Mouse (Mus musculus) brain, embryonic 18.5 days (tissue): ENCODE data around the gene Chm.
"Not testable (repeated sequence)": the region's sequence is repeated elsewhere in the genome, so short reads cannot be mapped to it uniquely, and the experiment has no call there.

Source experiments
- DNase-seq: peaks from one replicate; pipeline ENCODE4 v3.0.0-alpha.2; 2012; ENCODE audit warnings: low read depth, low spot score

Gene Chm

GRCm38 (mm10) chrX:113185230-113185985 lies at the start of gene Chm:
Gene Chm, minus strand, starts transcription at chrX:113185517.
- DNase-seq: peak; percentile 71

DNA sequence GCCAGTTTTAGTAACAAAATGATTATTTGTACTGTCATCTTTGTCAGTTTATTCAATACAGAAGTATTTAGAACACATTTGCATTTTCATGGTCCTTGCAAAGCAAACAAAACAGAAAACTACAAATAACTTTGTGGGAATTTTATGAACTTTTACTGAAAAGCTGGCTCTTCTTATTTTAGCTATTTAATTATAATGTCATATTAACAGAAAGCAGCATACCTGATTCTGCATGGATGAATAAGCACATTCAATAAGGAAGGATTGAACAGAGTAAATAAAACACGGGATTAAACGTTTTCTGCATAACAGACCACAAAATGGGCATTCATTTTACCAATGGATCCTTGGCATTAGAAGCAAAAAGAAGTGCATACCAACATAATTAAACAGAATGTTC lies 8.6 kb upstream of the Chm start:
- DNase-seq: no peak

- DNase-seq: peak; percentile 1
Measured at GRCm38 (mm10) chrX:113184569-113185229, 618 bp downstream of the Chm start.

GRCm38 (mm10) chrX:113180856-113181255 lies 4.5 kb downstream of the Chm start:
- not testable (repeated sequence) for DNase-seq

GRCm38 (mm10) chrX:113172766-113173165 lies 12.6 kb downstream of the Chm start:
- DNase-seq: no peak

- DNase-seq: no peak
Measured at GRCm38 (mm10) chrX:113172271-113172670, 13.0 kb downstream of the Chm start.

DNA sequence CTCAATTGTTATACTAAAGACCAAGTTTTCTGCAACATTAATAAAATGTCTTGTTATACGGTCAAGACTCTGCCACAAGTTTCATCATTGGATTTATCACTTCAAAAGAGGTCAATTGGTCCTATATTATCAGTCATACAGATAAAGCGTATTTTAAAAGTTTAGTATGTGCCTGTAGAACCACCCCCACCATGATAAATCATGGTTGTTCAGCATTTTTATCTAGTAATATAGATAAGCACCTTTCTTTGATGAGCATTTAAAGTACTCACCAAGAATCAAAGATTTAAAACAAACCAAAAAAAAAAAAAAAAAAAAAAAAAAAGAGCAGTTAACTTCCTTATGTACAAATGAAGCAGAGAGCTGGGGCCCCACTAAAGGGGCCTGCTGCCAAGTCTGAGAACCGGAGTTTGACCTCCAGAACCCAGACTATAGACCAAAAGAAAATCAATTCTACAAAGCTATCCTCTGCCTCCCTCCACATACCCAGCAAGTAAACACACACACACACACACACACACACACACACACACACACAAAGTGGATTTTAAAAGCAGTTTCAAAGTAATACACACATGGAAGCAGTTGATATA lies 25.0 kb downstream of the Chm start:
- DNase-seq: no peak

GRCm38 (mm10) chrX:113084171-113084570 lies 101.1 kb downstream of the Chm start:
- no peak for DNase-seq

GRCm38 (mm10) chrX:113076053-113076452 lies 109.3 kb downstream of the Chm start:
- DNase-seq: no peak

GRCm38 (mm10) chrX:113074823-113075222 lies 110.5 kb downstream of the Chm start:
- no peak for DNase-seq

GRCm38 (mm10) chrX:113003621-113004020 lies 181.7 kb downstream of the Chm start:
- no peak for DNase-seq

DNA sequence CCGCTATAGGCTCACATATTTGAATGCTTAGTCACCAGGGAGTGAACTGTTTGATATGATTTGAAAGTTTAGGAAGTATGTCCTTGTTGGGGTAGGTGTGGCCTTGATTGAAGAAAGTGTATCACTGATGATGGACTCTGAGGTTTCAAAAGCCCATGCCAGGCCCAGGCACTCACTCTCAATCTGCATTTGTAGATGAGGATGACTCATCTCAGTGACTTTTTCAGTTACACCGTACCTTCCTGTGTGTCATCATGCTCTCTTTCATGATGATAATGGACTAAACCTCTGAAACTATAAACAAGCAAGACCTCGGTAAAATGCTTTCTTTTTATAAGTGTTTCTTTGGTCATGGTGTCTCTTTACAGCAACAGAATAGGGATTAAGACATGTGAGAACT lies 183.1 kb downstream of the Chm start:
- no peak for DNase-seq
